1 mouse cellular context compared by ENCODE assay signal in the genomic region with DNA sequence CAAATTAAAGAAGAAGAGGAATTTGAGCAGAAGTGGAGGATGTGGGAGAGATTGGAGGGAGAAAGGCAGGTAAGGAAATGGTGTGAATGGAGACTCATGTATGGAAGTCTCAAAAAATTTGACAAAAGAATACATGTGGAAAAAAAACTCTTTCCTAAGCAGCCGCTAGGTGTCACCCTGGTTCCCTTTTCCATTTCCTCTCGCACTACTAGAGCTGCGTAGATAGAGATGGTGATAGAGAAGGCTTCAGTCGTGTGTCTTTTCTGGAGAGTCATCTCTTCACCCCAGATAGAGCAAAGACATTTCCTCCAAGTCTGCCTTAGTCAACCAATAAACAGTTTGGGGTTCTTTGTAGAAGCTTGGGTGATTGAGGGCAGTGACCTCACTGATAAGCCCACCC.
A peak's percentile ranks its signal among the peaks of the same experiment; 100 is the strongest.
TF ChIP-seq lines count a peak whose summit lies in the region.

No protein-coding gene starts in this region.

TF ChIP-seq in ES-E14, 5 proteins besides CTCF, POLR2A, EP300 and RAD21:
- TF ChIP-seq ZC3H11A (IDR thresholded peaks at IDR 0.05; ENCODE audit: borderline replicate concordance, low read depth, low read length) (peak; percentile 87; the same call in 1 of the 2 replicates), MAFK (IDR thresholded peaks at IDR 0.05; ENCODE audit: insufficient read depth, low read depth, low read length) (no peak), ZNF384 (IDR thresholded peaks at IDR 0.05; ENCODE audit: low read depth, low read length) (peak; percentile 52; the same call in 1 of the 2 replicates)
